Mouse (Mus musculus): ENCODE data around the gene Fes. TPM values are rescaled to one million over a fixed set of nuclear protein-coding genes. Genes with fewer than 3 reads are reported as not detected.
A peak's percentile ranks its signal among the peaks of the same experiment; 100 is the strongest.
"Not testable (repeated sequence)": the region's sequence is repeated elsewhere in the genome, so short reads cannot be mapped to it uniquely, and the experiment has no call there.

Gene Fes
- total RNA-seq, 2 experiments from 2014 or later: 19.3 to 21.1 TPM

GRCm38 (mm10) chr7:80405188-80405695 lies 17.5 kb upstream of the Fes start, which contains the start of gene Furin:
Furin (minus strand) TSS chr7:80405436.
- no peak for DNase-seq (ENCODE audit: low spot score in 2 of 2)

- no peak for DNase-seq (ENCODE audit: low spot score in 2 of 2)
Observed at GRCm38 (mm10) chr7:80404101-80404894, 16.6 kb upstream of the Fes start.

DNA sequence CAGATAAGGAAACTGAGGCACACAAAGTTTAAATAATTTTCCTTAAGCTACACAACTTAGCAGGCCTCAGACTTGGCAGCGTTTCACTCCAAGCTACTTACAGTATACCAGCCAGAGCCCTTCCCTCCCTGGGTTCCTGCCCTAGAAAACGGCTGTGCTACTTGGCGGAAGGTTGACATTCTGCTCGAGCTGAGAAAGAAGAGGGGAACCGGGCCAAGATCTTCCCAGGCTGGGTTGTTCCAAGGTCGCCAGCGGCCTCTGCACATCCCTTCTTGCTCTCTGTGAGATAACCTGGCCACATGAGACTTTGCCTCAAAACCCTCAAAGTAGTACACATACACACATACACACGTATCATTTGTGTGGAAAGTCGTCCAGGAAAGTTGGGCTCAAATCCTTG lies 15.8 kb upstream of the Fes start:
- no peak for DNase-seq (ENCODE audit: low spot score in 2 of 2)

GRCm38 (mm10) chr7:80402651-80403321 lies 15.0 kb upstream of the Fes start:
- peak; percentile 32 to 54 for DNase-seq (ENCODE audit: low spot score in 2 of 2)

- DNase-seq (ENCODE audit: low spot score in 2 of 2): no peak
Observed at GRCm38 (mm10) chr7:80401860-80402641, 14.3 kb upstream of the Fes start.

DNA sequence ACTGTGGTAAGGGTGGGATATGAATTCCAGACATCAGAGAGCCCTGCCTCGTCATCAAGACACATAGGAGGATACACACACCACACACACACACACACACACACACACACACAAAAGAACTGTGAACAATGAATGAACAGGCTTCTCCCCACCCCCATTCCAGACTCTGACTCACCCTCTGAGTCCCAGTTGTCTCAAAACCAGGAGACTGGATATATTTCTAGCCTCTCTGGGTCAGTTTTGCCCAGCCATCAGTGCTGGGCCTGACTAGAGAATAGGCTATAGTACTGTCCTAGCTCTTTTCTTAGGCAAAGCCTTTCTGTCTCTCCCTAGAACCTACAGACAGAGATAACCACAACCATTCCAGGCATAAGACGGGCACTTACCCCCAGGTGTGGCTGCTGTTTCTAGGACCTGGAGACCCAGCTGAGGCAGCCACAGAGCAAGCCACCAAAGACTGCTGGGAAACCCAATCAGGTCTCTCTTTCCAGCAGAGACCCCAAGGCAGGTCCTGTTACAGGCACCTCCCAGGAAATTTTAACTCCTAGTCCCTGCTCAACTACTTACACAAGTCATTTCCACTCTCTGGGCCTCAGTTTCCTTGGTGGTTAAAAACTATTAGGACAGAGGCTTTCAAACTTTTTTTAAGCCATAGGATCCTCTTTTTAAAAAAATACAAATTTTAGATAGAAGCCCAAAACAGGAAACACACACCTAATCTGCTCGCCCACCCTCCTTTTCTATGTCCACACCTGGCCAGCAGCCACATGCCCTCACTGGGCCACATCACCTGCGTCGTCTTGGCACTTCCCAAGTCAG lies 13.5 kb upstream of the Fes start:
- no peak for DNase-seq (ENCODE audit: low spot score in 2 of 2)

DNA sequence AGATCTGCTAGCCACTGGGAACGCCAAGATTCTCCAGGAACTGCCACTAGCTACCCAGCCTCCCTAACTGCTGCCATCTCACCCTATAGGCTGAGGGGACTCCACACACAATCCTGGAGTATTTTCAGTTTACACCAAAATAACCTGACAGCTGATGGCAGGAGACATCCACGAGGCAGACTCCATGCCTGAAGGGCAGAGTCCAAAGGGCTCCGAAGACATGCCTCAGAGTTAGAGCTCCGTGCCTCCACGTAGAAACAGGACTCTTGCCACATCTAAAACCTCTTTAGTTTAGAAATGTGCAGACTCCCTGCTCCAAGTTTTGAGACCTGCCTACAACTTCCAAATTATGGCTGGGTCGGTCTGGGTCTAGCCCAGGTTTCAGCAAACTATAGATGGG lies 12.8 kb upstream of the Fes start:
- no peak for DNase-seq (ENCODE audit: low spot score in 2 of 2)

GRCm38 (mm10) chr7:80400099-80400498 lies 12.4 kb upstream of the Fes start:
- DNase-seq (ENCODE audit: low spot score in 2 of 2): no peak

DNA sequence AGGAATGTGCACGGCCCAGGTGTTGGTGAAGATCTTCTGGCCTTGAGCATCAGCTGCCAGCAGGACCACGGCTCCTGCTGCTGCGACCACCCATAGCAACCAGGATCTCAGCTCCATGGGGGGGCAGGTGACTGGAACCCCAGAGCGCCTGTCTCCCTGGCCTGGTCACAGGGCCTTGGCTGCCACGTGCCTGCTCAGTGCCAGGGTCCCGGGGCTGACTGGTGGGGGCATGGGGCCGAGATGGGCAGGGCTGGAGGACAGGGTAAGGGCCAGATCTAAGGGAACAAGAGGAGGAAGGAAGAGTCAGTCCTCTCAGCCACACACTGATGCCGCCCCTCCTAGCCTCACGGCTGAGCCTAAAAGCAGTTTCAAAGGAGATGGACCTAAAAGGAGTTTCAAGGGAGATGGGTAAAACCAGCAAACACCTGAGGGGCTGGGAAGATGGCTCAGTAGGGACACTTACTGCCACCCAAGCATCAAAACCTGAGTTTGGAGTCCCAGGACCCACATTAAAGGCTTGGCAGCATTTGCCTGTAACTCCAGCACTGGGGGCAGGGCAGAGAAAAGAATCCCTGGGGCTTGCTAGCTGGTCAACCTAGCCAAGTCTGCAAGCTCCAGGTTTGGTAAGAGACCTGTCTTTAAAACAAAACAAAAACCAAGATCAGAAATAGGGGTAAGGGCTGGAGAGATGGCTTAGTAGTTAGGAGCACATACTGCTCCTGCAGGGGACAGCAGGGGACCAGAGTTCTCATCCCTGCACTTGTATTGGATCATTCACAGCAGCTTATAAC lies 11.1 kb upstream of the Fes start:
- no peak for DNase-seq (ENCODE audit: low spot score in 2 of 2)

GRCm38 (mm10) chr7:80397986-80398385 lies 10.2 kb upstream of the Fes start:
- DNase-seq (ENCODE audit: low spot score in 2 of 2): no peak

DNA sequence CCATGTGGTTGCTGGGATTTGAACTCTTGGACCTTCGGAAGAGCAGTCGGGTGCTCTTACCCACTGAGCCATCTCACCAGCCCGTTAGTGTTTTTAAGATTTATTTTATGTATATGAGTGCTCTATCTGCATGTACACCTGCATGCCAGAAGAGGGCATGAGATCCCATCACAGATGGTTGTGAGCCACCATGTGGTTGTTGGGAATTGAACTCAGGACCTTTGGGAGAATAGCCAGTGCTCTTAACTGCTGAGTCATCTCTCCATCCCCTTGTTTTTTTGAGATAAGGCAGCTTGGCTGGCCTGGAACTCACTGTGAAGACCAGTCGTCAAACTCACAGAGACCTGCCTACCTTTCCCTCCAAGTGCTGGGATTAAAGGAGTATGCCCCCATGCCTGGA lies 8.7 kb upstream of the Fes start:
- not testable (repeated sequence) for DNase-seq (ENCODE audit: low spot score in 2 of 2)

GRCm38 (mm10) chr7:80394600-80394999 lies 6.9 kb upstream of the Fes start:
- DNase-seq (ENCODE audit: low spot score in 2 of 2): no peak

GRCm38 (mm10) chr7:80392119-80392518 lies 4.4 kb upstream of the Fes start:
- DNase-seq (ENCODE audit: low spot score in 2 of 2): no peak

GRCm38 (mm10) chr7:80387033-80387632 lies 613 bp downstream of the Fes start:
- no peak for DNase-seq (ENCODE audit: low spot score in 2 of 2)

- DNase-seq (ENCODE audit: low spot score in 2 of 2): peak; percentile 75 to 82
Observed at GRCm38 (mm10) chr7:80386235-80386930, 1.4 kb downstream of the Fes start.

- DNase-seq (ENCODE audit: low spot score in 2 of 2): no peak
Observed at GRCm38 (mm10) chr7:80382919-80383318, 4.8 kb downstream of the Fes start.

DNA sequence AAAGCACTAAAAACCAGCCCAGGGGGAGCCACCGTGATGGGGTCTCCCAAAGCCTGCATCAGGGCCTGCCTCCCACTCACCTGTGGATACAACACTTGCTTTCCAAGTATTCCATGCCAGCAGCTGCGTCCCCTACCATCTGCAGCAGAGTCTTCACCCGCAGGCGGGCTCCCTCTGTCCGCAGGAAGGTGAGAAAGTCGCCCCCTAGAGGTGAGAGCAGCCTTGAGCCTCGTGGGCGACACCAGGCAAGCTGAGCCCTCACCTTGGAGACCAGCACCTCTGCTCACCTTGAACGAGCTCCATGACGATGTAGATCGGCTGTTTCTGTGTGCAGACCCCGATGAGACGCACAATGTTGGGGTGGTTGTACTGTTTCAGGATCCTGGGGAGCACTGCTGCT lies 8.2 kb downstream of the Fes start:
- DNase-seq (ENCODE audit: low spot score in 2 of 2): no peak

GRCm38 (mm10) chr7:80377471-80377870 lies 10.3 kb downstream of the Fes start:
- peak in 1 of 2 experiments; percentile 58 for DNase-seq (ENCODE audit: low spot score in 2 of 2)

- DNase-seq (ENCODE audit: low spot score in 2 of 2): no peak
Observed at GRCm38 (mm10) chr7:80376192-80376591, 11.6 kb downstream of the Fes start.
